Mouse (Mus musculus) hindbrain, embryonic 14.5 days (tissue): ENCODE results near the gene Wwtr1. TPM values are rescaled to one million over a fixed set of nuclear protein-coding genes. Genes with fewer than 3 reads are reported as not detected.

Source experiments
- ATAC-seq: fragments of 200-750 bp; cut with Nextera tagmentation; 2 replicates; pipeline ENCODE4 v1.8.0; 2017; ENCODE audit warnings: moderate number of reproducible peaks, mild to moderate bottlenecking, moderate TSS enrichment, moderate library complexity; ENCODE audit not compliant: low FRiP score
- DNase-seq: peaks from one replicate; pipeline ENCODE4 v3.0.0-alpha.2; 2015; ENCODE audit warnings: low spot score
- H3K27ac ChIP-seq: fragments of 300-500 bp; sonication (generic); 2 replicates; pipeline ENCODE4 v1.5.1; 2014; ENCODE audit warnings: mild to moderate bottlenecking, moderate library complexity
- H3K27me3 ChIP-seq: fragments of 300-500 bp; sonication (generic); 2 replicates; pipeline ENCODE4 v1.6.1; 2014; ENCODE audit warnings: mild to moderate bottlenecking, low read length, mixed read lengths; ENCODE audit not compliant: control insufficient read depth, insufficient read depth
- H3K36me3 ChIP-seq: fragments of 300-500 bp; sonication (generic); replicated peaks from 2 replicates; pipeline ENCODE4 v1.6.1; 2014; ENCODE audit not compliant: control insufficient read depth, insufficient read depth
- H3K4me1 ChIP-seq: fragments of 300-500 bp; sonication (generic); replicated peaks from 2 replicates; pipeline ENCODE4 v1.6.1; 2014; ENCODE audit warnings: antibody characterized with exemption, low read length, mixed read lengths; ENCODE audit not compliant: control insufficient read depth, insufficient read depth
- H3K4me2 ChIP-seq: fragments of 300-500 bp; sonication (generic); replicated peaks from 2 replicates; pipeline ENCODE4 v1.6.1; 2014; ENCODE audit warnings: mild to moderate bottlenecking, moderate library complexity
- H3K4me3 ChIP-seq: fragments of 300-500 bp; sonication (generic); replicated peaks from 2 replicates; pipeline ENCODE4 v1.5.1; 2014; ENCODE audit warnings: mild to moderate bottlenecking, low read length
- H3K9ac ChIP-seq: fragments of 300-500 bp; sonication (generic); 2 replicates; pipeline ENCODE4 v1.6.1; 2014
- H3K9me3 ChIP-seq: fragments of 300-500 bp; sonication (generic); 2 replicates; pipeline ENCODE4 v1.6.1; 2016; ENCODE audit warnings: low read length; ENCODE audit not compliant: control insufficient read depth
- WGBS: fragments of 180-500 bp; shearing (Covaris S2); extraction: QIAGEN DNeasy Blood & Tissue Kit; methylation state at CpG from one replicate; pipeline ENCODE4 v1.1.7; 2014; 5-methylcytosine and 5-hydroxymethylcytosine counted together
- polyA plus RNA-seq: library from polyadenylated mRNA; unstranded; fragments of >200 nt; fragmentation: Nextera tagmentation; extraction: Ambion mirVana; gene quantifications from 2 replicates; pipeline ENCODE4 v1.2.1, GENCODE M21; 2014

Wwtr1 gene
- polyA plus RNA-seq, 1 experiment from 2014 or later, result 8.6 TPM

- 63% methylated on average over 11 of the region's 11 CpGs for WGBS
- Histone ChIP-seq H3K9ac (no peak overlapping the region), H3K4me1 (no peaks in the 10 kb centered on the region), H3K27ac (no peak overlapping the region), H3K27me3 (no peaks in the 10 kb centered on the region), H3K4me2 (no peak overlapping the region), H3K4me3 (no peak overlapping the region), H3K36me3 (no peaks in the 10 kb centered on the region; the same call in 1 of the 2 replicates), H3K9me3 (no peaks in the 10 kb centered on the region)
- ATAC-seq (no peak), DNase-seq (no peak)
Observed at GRCm38 (mm10) chr3:57458652-57459051, 117.1 kb downstream of the Wwtr1 start.

DNA sequence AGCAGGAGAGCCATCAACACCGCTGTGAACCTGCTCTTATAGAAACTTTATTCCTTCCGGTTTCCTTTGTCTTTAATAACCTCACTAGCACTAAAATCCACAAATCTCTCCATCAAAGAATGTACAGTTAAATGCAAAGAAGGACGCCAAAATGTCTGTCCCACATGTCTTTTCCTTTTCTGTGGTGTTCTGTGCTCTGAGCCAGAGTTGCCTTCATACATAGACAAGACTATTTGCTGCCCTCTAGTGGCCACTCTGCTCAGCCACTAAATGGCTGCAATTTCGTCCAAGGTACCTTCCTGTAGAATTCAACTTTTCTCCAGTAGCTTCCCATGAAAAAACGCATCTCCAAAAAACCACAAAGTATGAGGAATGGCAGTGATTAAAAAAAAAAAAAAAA is 127.3 kb downstream of the Wwtr1 start:
- no peak overlapping the region for H3K27ac ChIP-seq
- no peak overlapping the region for H3K9ac ChIP-seq
- ATAC-seq (peak; percentile 85), DNase-seq (peak; percentile 92)
- H3K9me3 ChIP-seq, result no peaks in the 10 kb centered on the region
- no peaks in the 10 kb centered on the region for H3K27me3 ChIP-seq
- WGBS, result 33% methylated on average over 5 of the region's 5 CpGs
- no peak overlapping the region for H3K4me3 ChIP-seq
- H3K4me2 ChIP-seq, result no peak overlapping the region
- H3K4me1 ChIP-seq, result no peaks in the 10 kb centered on the region
- H3K36me3 ChIP-seq, result no peaks in the 10 kb centered on the region

DNA sequence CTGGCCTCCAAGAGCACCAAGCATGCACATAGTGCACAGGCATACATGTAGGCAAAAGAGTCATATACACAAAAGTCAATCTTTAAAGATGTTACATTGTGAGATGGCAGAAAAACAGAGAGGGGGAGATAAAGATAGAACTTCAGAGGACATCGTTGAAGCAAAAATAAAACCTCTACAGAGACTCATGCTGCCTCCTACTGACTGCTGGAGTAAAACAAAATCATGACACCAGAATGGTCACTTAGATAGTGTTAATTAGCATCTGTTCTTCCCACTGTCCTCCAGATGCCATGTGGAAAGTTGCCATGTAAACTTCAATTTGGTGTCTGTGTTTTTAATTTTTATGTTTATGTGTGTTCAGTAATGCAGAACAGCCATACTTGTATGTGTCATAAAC is 127.8 kb downstream of the Wwtr1 start:
- no peak overlapping the region for H3K4me3 ChIP-seq
- no peaks in the 10 kb centered on the region for H3K9me3 ChIP-seq
- H3K4me1 ChIP-seq, result no peaks in the 10 kb centered on the region
- DNase-seq (no peak), ATAC-seq (no peak)
- no peak overlapping the region for H3K9ac ChIP-seq
- H3K27ac ChIP-seq, result no peak overlapping the region
- H3K27me3 ChIP-seq, result no peaks in the 10 kb centered on the region
- WGBS, result 68% methylated on average over 1 of the region's 1 CpGs
- no peaks in the 10 kb centered on the region for H3K36me3 ChIP-seq
- no peak overlapping the region for H3K4me2 ChIP-seq

DNA sequence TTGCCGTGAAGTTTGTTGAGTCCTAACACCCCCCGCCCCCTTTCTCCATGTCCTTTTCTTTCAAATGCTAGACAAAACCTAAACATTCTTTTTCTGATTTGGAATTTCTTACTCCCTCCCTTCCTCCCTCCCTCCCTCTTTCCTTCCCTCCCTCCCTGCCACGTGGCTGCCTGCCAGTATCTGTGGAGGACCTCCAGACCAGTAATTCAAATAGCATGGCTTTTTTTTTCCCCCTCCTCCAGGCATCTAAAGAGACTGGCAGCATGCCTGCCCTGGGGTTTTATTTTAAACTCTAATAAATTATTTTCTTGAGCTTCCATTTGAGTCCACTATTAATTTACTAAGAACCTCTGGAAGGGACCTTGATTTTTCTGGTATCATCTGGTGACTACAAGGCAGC is 130.0 kb downstream of the Wwtr1 start:
- H3K9ac ChIP-seq, result no peak overlapping the region
- no peaks in the 10 kb centered on the region for H3K9me3 ChIP-seq
- no peaks in the 10 kb centered on the region for H3K4me1 ChIP-seq
- no peak overlapping the region for H3K27ac ChIP-seq
- DNase-seq, result peak; percentile 31
- H3K27me3 ChIP-seq, result no peaks in the 10 kb centered on the region
- ATAC-seq, result no peak
- WGBS, result 49% methylated on average over 3 of the region's 3 CpGs
- no peak overlapping the region for H3K4me3 ChIP-seq
- no peaks in the 10 kb centered on the region for H3K36me3 ChIP-seq
- H3K4me2 ChIP-seq, result no peak overlapping the region

GRCm38 (mm10) chr3:57440956-57441355 is 134.8 kb downstream of the Wwtr1 start:
- no peaks in the 10 kb centered on the region for H3K4me1 ChIP-seq
- no peaks in the 10 kb centered on the region for H3K9me3 ChIP-seq
- 88% methylated on average over 3 of the region's 3 CpGs for WGBS
- ATAC-seq (no peak), DNase-seq (no peak)
- no peak overlapping the region for H3K9ac ChIP-seq
- no peak overlapping the region for H3K27ac ChIP-seq
- H3K4me3 ChIP-seq, result no peak overlapping the region
- no peak overlapping the region for H3K4me2 ChIP-seq
- H3K27me3 ChIP-seq, result no peaks in the 10 kb centered on the region
- H3K36me3 ChIP-seq, result no peaks in the 10 kb centered on the region

GRCm38 (mm10) chr3:57435364-57435763 is 140.3 kb downstream of the Wwtr1 start:
- WGBS, result 84% methylated on average over 8 of the region's 8 CpGs
- no peak for ATAC-seq
- Histone ChIP-seq H3K9me3 (no peaks in the 10 kb centered on the region), H3K4me1 (no peaks in the 10 kb centered on the region), H3K4me3 (no peak overlapping the region), H3K4me2 (no peak overlapping the region), H3K9ac (no peak overlapping the region), H3K27me3 (no peaks in the 10 kb centered on the region), H3K36me3 (no peaks in the 10 kb centered on the region), H3K27ac (no peak overlapping the region)
- no peak for DNase-seq

DNA sequence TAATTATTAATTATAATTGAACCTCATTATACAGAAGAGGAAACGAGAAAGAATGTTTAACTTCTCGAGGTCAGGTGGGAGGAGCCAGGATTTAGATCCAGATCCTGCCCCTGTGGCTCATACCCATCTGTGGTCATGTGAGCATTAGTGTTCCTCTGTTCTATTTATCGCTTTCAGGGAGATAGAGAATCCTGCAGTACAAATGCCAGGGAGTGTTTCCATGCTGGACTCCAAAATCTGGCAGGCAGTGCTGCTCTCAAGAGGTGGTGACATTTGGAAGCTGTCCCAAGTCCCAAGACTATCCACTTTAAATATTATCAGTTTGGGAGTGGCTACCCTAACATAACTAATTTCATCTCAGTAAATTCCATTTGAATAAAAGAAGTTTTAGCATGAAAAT is 144.0 kb downstream of the Wwtr1 start:
- Histone ChIP-seq H3K4me3 (no peak overlapping the region), H3K9ac (no peak overlapping the region), H3K4me2 (no peak overlapping the region), H3K27me3 (no peaks in the 10 kb centered on the region), H3K4me1 (no peaks in the 10 kb centered on the region), H3K9me3 (no peaks in the 10 kb centered on the region), H3K36me3 (no peaks in the 10 kb centered on the region), H3K27ac (no peak overlapping the region)
- DNase-seq (no peak), ATAC-seq (no peak)
- 80% methylated on average over 3 of the region's 3 CpGs for WGBS

DNA sequence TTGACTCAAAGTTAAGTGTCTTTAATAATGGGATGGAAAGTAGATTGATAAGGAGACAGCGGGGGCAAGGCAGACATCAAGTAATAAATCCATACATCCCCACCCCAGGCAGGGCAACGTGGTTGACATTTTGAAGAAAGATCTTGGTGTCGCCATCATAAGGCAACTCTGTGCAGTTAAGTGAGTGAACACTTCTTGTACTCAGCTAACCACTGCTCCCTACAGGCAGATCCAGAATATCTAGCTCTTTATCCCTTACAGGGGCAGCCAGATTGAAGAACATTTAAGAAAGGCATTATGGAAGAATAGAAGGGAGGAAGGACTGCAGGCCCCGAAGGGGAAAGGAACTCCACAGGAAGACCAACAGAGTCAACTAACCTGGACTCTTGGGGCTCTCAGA is 146.2 kb downstream of the Wwtr1 start:
- DNase-seq, result no peak
- 73% methylated on average over 4 of the region's 4 CpGs for WGBS
- ATAC-seq, result no peak
- Histone ChIP-seq H3K9ac (no peak overlapping the region), H3K4me3 (no peak overlapping the region), H3K27ac (no peak overlapping the region), H3K4me1 (0 out of 2 replicates have a peak, but pooled peaks cover 3% of the 10 kb centered on the region), H3K36me3 (no peaks in the 10 kb centered on the region), H3K9me3 (no peaks in the 10 kb centered on the region), H3K4me2 (no peak overlapping the region), H3K27me3 (no peaks in the 10 kb centered on the region)

- DNase-seq (no peak), ATAC-seq (no peak)
- Histone ChIP-seq H3K4me3 (no peak overlapping the region), H3K9ac (no peak overlapping the region), H3K4me1 (0 out of 2 replicates have a peak, but pooled peaks cover 3% of the 10 kb centered on the region), H3K4me2 (no peak overlapping the region), H3K36me3 (no peaks in the 10 kb centered on the region), H3K9me3 (no peaks in the 10 kb centered on the region), H3K27me3 (no peaks in the 10 kb centered on the region), H3K27ac (no peak overlapping the region)
- WGBS, result 62% methylated on average over 5 of the region's 5 CpGs
Observed at GRCm38 (mm10) chr3:57428682-57429464, 146.8 kb downstream of the Wwtr1 start.

DNA sequence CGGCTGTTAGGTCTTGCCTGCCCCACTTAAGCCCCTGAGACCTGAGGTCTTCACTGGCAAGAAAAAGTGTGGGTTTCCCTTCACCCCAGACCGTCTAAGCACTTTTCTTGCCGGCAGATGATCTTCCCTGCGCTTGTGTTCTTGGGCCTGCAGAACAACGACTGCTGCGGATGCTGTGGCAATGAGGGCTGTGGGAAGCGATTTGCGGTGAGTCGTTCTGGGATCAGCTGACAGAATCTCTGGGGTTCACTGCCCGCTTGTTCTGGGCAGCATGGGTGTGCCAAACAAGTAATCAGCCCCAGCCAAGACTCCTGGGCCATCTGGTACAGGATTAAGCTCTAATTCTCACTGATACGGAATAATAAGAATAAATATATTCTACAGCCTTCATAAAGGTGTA is 149.4 kb downstream of the Wwtr1 start:
- no peak overlapping the region for H3K9ac ChIP-seq
- DNase-seq (no peak), ATAC-seq (no peak)
- 92% methylated on average over 11 of the region's 11 CpGs for WGBS
- H3K27ac ChIP-seq, result no peak overlapping the region
- no peaks in the 10 kb centered on the region for H3K27me3 ChIP-seq
- H3K9me3 ChIP-seq, result no peaks in the 10 kb centered on the region
- H3K4me2 ChIP-seq, result no peak overlapping the region
- H3K36me3 ChIP-seq, result no peaks in the 10 kb centered on the region
- no peak overlapping the region for H3K4me3 ChIP-seq
- H3K4me1 ChIP-seq, result 0 out of 2 replicates have a peak, but pooled peaks cover 3% of the 10 kb centered on the region
